Mouse (Mus musculus) splenic B cell, adult 2 months (primary cell): Measurements from ENCODE around the gene Amotl2.

Source experiments
- DNase-seq: peaks from one replicate; pipeline ENCODE4 v3.0.0-alpha.2; 2011; ENCODE audit warnings: low read depth, low spot score
- H3K27me3 ChIP-seq: 2 replicates; pipeline ENCODE4 v1.6.1; 2012; ENCODE audit warnings: mild to moderate bottlenecking, low read length, moderate library complexity, mixed read lengths; ENCODE audit not compliant: control insufficient read depth, poor library complexity, insufficient read depth, severe bottlenecking
- H3K36me3 ChIP-seq: 2 replicates; pipeline ENCODE4 v1.6.1; 2012; ENCODE audit warnings: mild to moderate bottlenecking, low read length, moderate library complexity, mixed read lengths; ENCODE audit not compliant: control insufficient read depth, poor library complexity, insufficient read depth, severe bottlenecking

Amotl2 gene

GRCm38 (mm10) chr9:102735996-102736395, 19.5 kb downstream of the Amotl2 start:
- no peaks in the 10 kb centered on the region for H3K36me3 ChIP-seq
- DNase-seq, result no peak
- H3K27me3 ChIP-seq, result no peaks in the 10 kb centered on the region

- H3K36me3 ChIP-seq, result no peaks in the 10 kb centered on the region
- no peak for DNase-seq
- no peaks in the 10 kb centered on the region for H3K27me3 ChIP-seq
These were observed 20.9 kb downstream of the Amotl2 start for GRCm38 (mm10) chr9:102737405-102737804.

- DNase-seq, result no peak
- no peaks in the 10 kb centered on the region for H3K36me3 ChIP-seq
- H3K27me3 ChIP-seq, result no peaks in the 10 kb centered on the region
These were observed 30.3 kb downstream of the Amotl2 start for GRCm38 (mm10) chr9:102746753-102747152.

GRCm38 (mm10) chr9:102747902-102748301, 31.4 kb downstream of the Amotl2 start:
- no peak for DNase-seq
- no peaks in the 10 kb centered on the region for H3K36me3 ChIP-seq
- H3K27me3 ChIP-seq, result no peaks in the 10 kb centered on the region

GRCm38 (mm10) chr9:102749216-102749615, 32.7 kb downstream of the Amotl2 start:
- DNase-seq, result no peak
- Histone ChIP-seq H3K27me3 (no peaks in the 10 kb centered on the region), H3K36me3 (no peaks in the 10 kb centered on the region)

GRCm38 (mm10) chr9:102751632-102752303, 35.3 kb downstream of the Amotl2 start:
- Histone ChIP-seq H3K36me3 (no peaks in the 10 kb centered on the region), H3K27me3 (no peaks in the 10 kb centered on the region)
- DNase-seq, result no peak

GRCm38 (mm10) chr9:102753299-102753698, 36.8 kb downstream of the Amotl2 start:
- Histone ChIP-seq H3K27me3 (no peaks in the 10 kb centered on the region), H3K36me3 (no peaks in the 10 kb centered on the region)
- DNase-seq, result no peak

- no peak for DNase-seq
- Histone ChIP-seq H3K36me3 (no peaks in the 10 kb centered on the region), H3K27me3 (no peaks in the 10 kb centered on the region)
These were observed 38.7 kb downstream of the Amotl2 start for GRCm38 (mm10) chr9:102755161-102755560.

- Histone ChIP-seq H3K36me3 (no peaks in the 10 kb centered on the region), H3K27me3 (no peaks in the 10 kb centered on the region)
- no peak for DNase-seq
These were observed 39.3 kb downstream of the Amotl2 start for GRCm38 (mm10) chr9:102755591-102756270.

GRCm38 (mm10) chr9:102756352-102756751, 39.9 kb downstream of the Amotl2 start:
- H3K36me3 ChIP-seq, result no peaks in the 10 kb centered on the region
- no peaks in the 10 kb centered on the region for H3K27me3 ChIP-seq
- no peak for DNase-seq

GRCm38 (mm10) chr9:102758851-102759250, 42.4 kb downstream of the Amotl2 start:
- DNase-seq, result no peak
- Histone ChIP-seq H3K36me3 (no peaks in the 10 kb centered on the region), H3K27me3 (no peaks in the 10 kb centered on the region)

GRCm38 (mm10) chr9:102759581-102760001, 43.1 kb downstream of the Amotl2 start:
- no peaks in the 10 kb centered on the region for H3K36me3 ChIP-seq
- DNase-seq, result no peak
- no peaks in the 10 kb centered on the region for H3K27me3 ChIP-seq

- H3K36me3 ChIP-seq, result no peaks in the 10 kb centered on the region
- no peaks in the 10 kb centered on the region for H3K27me3 ChIP-seq
- DNase-seq, result no peak
These were observed 45.1 kb downstream of the Amotl2 start for GRCm38 (mm10) chr9:102761599-102761998.

- no peak for DNase-seq
These were observed 46.4 kb downstream of the Amotl2 start for GRCm38 (mm10) chr9:102762836-102763235.

GRCm38 (mm10) chr9:102763520-102763919, 47.0 kb downstream of the Amotl2 start:
- Histone ChIP-seq H3K36me3 (no peaks in the 10 kb centered on the region), H3K27me3 (no peaks in the 10 kb centered on the region)
- DNase-seq, result no peak

More at GRCm38 (mm10) chr9:102762836-102763235, 46.4 kb downstream of the Amotl2 start:
- no peaks in the 10 kb centered on the region for H3K36me3 ChIP-seq
- H3K27me3 ChIP-seq, result no peaks in the 10 kb centered on the region
